Mouse (Mus musculus): Measurements from ENCODE around the gene Astn2.

GRCm38 (mm10) chr4:66096104-66096503 lies 308.3 kb downstream of the Astn2 start:
- TF ChIP-seq CTCF (IDR thresholded peaks at IDR 0.05; ENCODE audit: insufficient read depth, low read depth, low read length) (no peak), POLR2A (IDR thresholded peaks at IDR 0.05; ENCODE audit: insufficient read depth, low read depth, low read length) (no peak)
